Mouse (Mus musculus): Measurements from ENCODE around the gene Rasgef1b. TPM values are rescaled to one million over a fixed set of nuclear protein-coding genes. Genes with fewer than 3 reads are reported as not detected.

The Rasgef1b gene
- polyA plus RNA-seq, 1 experiment from 2014 or later: 25.5 TPM

- Histone ChIP-seq H3K9me3 (ENCODE audit: control insufficient read depth, low read length) (no peaks in the 10 kb centered on the region), H3K4me3 (ENCODE audit: low read depth, low read length) (no peak overlapping the region), H3K9ac (ENCODE audit: low read length) (no peak overlapping the region), H3K27me3 (ENCODE audit: control insufficient read depth, insufficient read depth, low read length) (no peaks in the 10 kb centered on the region), H3K4me1 (replicated peaks; ENCODE audit: control insufficient read depth, insufficient read depth, low read length) (peaks cover 1% of the 10 kb centered on the region; the same call in 1 of the 2 replicates), H3K27ac (ENCODE audit: low read depth, low read length) (no peak overlapping the region), H3K4me2 (ENCODE audit: low read depth, low read length, severe bottlenecking) (no peak overlapping the region), H3K36me3 (ENCODE audit: control insufficient read depth, insufficient read depth, low read length) (no peaks in the 10 kb centered on the region)
- ATAC-seq (replicated peaks; ENCODE audit: low FRiP score) (no peak), DNase-seq (ENCODE audit: low spot score) (no peak)
- WGBS: 84% methylated on average over 8 of the region's 8 CpGs
Measured at GRCm38 (mm10) chr5:99373570-99374151, 355.2 kb downstream of the Rasgef1b start.

GRCm38 (mm10) chr5:99370636-99371035, 358.2 kb downstream of the Rasgef1b start:
- Histone ChIP-seq H3K36me3 (ENCODE audit: control insufficient read depth, insufficient read depth, low read length) (no peaks in the 10 kb centered on the region), H3K4me2 (ENCODE audit: low read depth, low read length, severe bottlenecking) (no peak overlapping the region), H3K4me3 (ENCODE audit: low read depth, low read length) (no peak overlapping the region), H3K9ac (ENCODE audit: low read length) (no peak overlapping the region), H3K27me3 (ENCODE audit: control insufficient read depth, insufficient read depth, low read length) (no peaks in the 10 kb centered on the region), H3K4me1 (replicated peaks; ENCODE audit: control insufficient read depth, insufficient read depth, low read length) (no peaks in the 10 kb centered on the region), H3K9me3 (ENCODE audit: control insufficient read depth, low read length) (no peaks in the 10 kb centered on the region), H3K27ac (ENCODE audit: low read depth, low read length) (no peak overlapping the region)
- ATAC-seq (replicated peaks; ENCODE audit: low FRiP score) (no peak), DNase-seq (ENCODE audit: low spot score) (no peak)
- WGBS: 93% methylated on average over 5 of the region's 5 CpGs

GRCm38 (mm10) chr5:99369256-99369655, 359.6 kb downstream of the Rasgef1b start:
- no peak overlapping the region for H3K4me2 ChIP-seq (ENCODE audit: low read depth, low read length, severe bottlenecking)
- H3K9me3 ChIP-seq (ENCODE audit: control insufficient read depth, low read length): no peaks in the 10 kb centered on the region
- ATAC-seq (replicated peaks; ENCODE audit: low FRiP score): no peak
- no peaks in the 10 kb centered on the region for H3K27me3 ChIP-seq (ENCODE audit: control insufficient read depth, insufficient read depth, low read length)
- no peak overlapping the region for H3K9ac ChIP-seq (ENCODE audit: low read length)
- no peak overlapping the region for H3K4me3 ChIP-seq (ENCODE audit: low read depth, low read length)
- H3K36me3 ChIP-seq (ENCODE audit: control insufficient read depth, insufficient read depth, low read length): no peaks in the 10 kb centered on the region
- no peak for DNase-seq (ENCODE audit: low spot score)
- no peaks in the 10 kb centered on the region for H3K4me1 ChIP-seq (replicated peaks; ENCODE audit: control insufficient read depth, insufficient read depth, low read length)
- 91% methylated on average over 6 of the region's 6 CpGs for WGBS
- no peak overlapping the region for H3K27ac ChIP-seq (ENCODE audit: low read depth, low read length)

GRCm38 (mm10) chr5:99368615-99369014, 360.2 kb downstream of the Rasgef1b start:
- WGBS: 97% methylated on average over 1 of the region's 1 CpGs
- ATAC-seq (replicated peaks; ENCODE audit: low FRiP score) (no peak), DNase-seq (ENCODE audit: low spot score) (no peak)
- Histone ChIP-seq H3K4me2 (ENCODE audit: low read depth, low read length, severe bottlenecking) (no peak overlapping the region), H3K9me3 (ENCODE audit: control insufficient read depth, low read length) (no peaks in the 10 kb centered on the region), H3K9ac (ENCODE audit: low read length) (no peak overlapping the region), H3K27ac (ENCODE audit: low read depth, low read length) (no peak overlapping the region), H3K36me3 (ENCODE audit: control insufficient read depth, insufficient read depth, low read length) (no peaks in the 10 kb centered on the region), H3K4me1 (replicated peaks; ENCODE audit: control insufficient read depth, insufficient read depth, low read length) (no peaks in the 10 kb centered on the region), H3K27me3 (ENCODE audit: control insufficient read depth, insufficient read depth, low read length) (no peaks in the 10 kb centered on the region), H3K4me3 (ENCODE audit: low read depth, low read length) (no peak overlapping the region)

- Histone ChIP-seq H3K9ac (ENCODE audit: low read length) (no peak overlapping the region), H3K4me2 (ENCODE audit: low read depth, low read length, severe bottlenecking) (no peak overlapping the region), H3K27me3 (ENCODE audit: control insufficient read depth, insufficient read depth, low read length) (no peaks in the 10 kb centered on the region), H3K36me3 (ENCODE audit: control insufficient read depth, insufficient read depth, low read length) (no peaks in the 10 kb centered on the region), H3K9me3 (ENCODE audit: control insufficient read depth, low read length) (no peaks in the 10 kb centered on the region), H3K4me3 (ENCODE audit: low read depth, low read length) (no peak overlapping the region), H3K4me1 (replicated peaks; ENCODE audit: control insufficient read depth, insufficient read depth, low read length) (no peaks in the 10 kb centered on the region), H3K27ac (ENCODE audit: low read depth, low read length) (no peak overlapping the region)
- DNase-seq (ENCODE audit: low spot score) (no peak), ATAC-seq (replicated peaks; ENCODE audit: low FRiP score) (no peak)
- 79% methylated on average over 3 of the region's 3 CpGs for WGBS
Measured at GRCm38 (mm10) chr5:99360531-99360930, 368.3 kb downstream of the Rasgef1b start.

- H3K36me3 ChIP-seq (ENCODE audit: control insufficient read depth, insufficient read depth, low read length): no peaks in the 10 kb centered on the region
- H3K4me2 ChIP-seq (ENCODE audit: low read depth, low read length, severe bottlenecking): no peak overlapping the region
- no peaks in the 10 kb centered on the region for H3K9me3 ChIP-seq (ENCODE audit: control insufficient read depth, low read length)
- 89% methylated on average over 5 of the region's 5 CpGs for WGBS
- no peaks in the 10 kb centered on the region for H3K4me1 ChIP-seq (replicated peaks; ENCODE audit: control insufficient read depth, insufficient read depth, low read length)
- no peaks in the 10 kb centered on the region for H3K27me3 ChIP-seq (ENCODE audit: control insufficient read depth, insufficient read depth, low read length)
- H3K4me3 ChIP-seq (ENCODE audit: low read depth, low read length): no peak overlapping the region
- no peak for ATAC-seq (replicated peaks; ENCODE audit: low FRiP score)
- H3K9ac ChIP-seq (ENCODE audit: low read length): no peak overlapping the region
- no peak overlapping the region for H3K27ac ChIP-seq (ENCODE audit: low read depth, low read length)
- no peak for DNase-seq (ENCODE audit: low spot score)
Measured at GRCm38 (mm10) chr5:99359251-99359650, 369.6 kb downstream of the Rasgef1b start.

GRCm38 (mm10) chr5:99354640-99355132, 374.2 kb downstream of the Rasgef1b start:
- ATAC-seq (replicated peaks; ENCODE audit: low FRiP score): no peak
- Histone ChIP-seq H3K4me3 (ENCODE audit: low read depth, low read length) (no peak overlapping the region), H3K36me3 (ENCODE audit: control insufficient read depth, insufficient read depth, low read length) (no peaks in the 10 kb centered on the region), H3K9ac (ENCODE audit: low read length) (no peak overlapping the region), H3K4me1 (replicated peaks; ENCODE audit: control insufficient read depth, insufficient read depth, low read length) (no peaks in the 10 kb centered on the region), H3K27me3 (ENCODE audit: control insufficient read depth, insufficient read depth, low read length) (no peaks in the 10 kb centered on the region), H3K4me2 (ENCODE audit: low read depth, low read length, severe bottlenecking) (no peak overlapping the region), H3K9me3 (ENCODE audit: control insufficient read depth, low read length) (no peaks in the 10 kb centered on the region), H3K27ac (ENCODE audit: low read depth, low read length) (no peak overlapping the region)
- WGBS: 80% methylated on average over 5 of the region's 5 CpGs
- no peak for DNase-seq (ENCODE audit: low spot score)

- ATAC-seq (replicated peaks; ENCODE audit: low FRiP score): no peak
- Histone ChIP-seq H3K4me1 (replicated peaks; ENCODE audit: control insufficient read depth, insufficient read depth, low read length) (no peaks in the 10 kb centered on the region), H3K9ac (ENCODE audit: low read length) (no peak overlapping the region), H3K4me3 (ENCODE audit: low read depth, low read length) (no peak overlapping the region), H3K27ac (ENCODE audit: low read depth, low read length) (no peak overlapping the region), H3K36me3 (ENCODE audit: control insufficient read depth, insufficient read depth, low read length) (no peaks in the 10 kb centered on the region), H3K4me2 (ENCODE audit: low read depth, low read length, severe bottlenecking) (no peak overlapping the region), H3K27me3 (ENCODE audit: control insufficient read depth, insufficient read depth, low read length) (no peaks in the 10 kb centered on the region), H3K9me3 (ENCODE audit: control insufficient read depth, low read length) (no peaks in the 10 kb centered on the region)
- no peak for DNase-seq (ENCODE audit: low spot score)
- WGBS: 44% methylated on average over 4 of the region's 4 CpGs
Measured at GRCm38 (mm10) chr5:99350030-99350429, 378.8 kb downstream of the Rasgef1b start.

- Histone ChIP-seq H3K9ac (ENCODE audit: low read length) (no peak overlapping the region), H3K27me3 (ENCODE audit: control insufficient read depth, insufficient read depth, low read length) (no peaks in the 10 kb centered on the region), H3K4me2 (ENCODE audit: low read depth, low read length, severe bottlenecking) (no peak overlapping the region), H3K4me3 (ENCODE audit: low read depth, low read length) (no peak overlapping the region), H3K36me3 (ENCODE audit: control insufficient read depth, insufficient read depth, low read length) (no peaks in the 10 kb centered on the region), H3K9me3 (ENCODE audit: control insufficient read depth, low read length) (no peaks in the 10 kb centered on the region), H3K4me1 (replicated peaks; ENCODE audit: control insufficient read depth, insufficient read depth, low read length) (no peaks in the 10 kb centered on the region), H3K27ac (ENCODE audit: low read depth, low read length) (no peak overlapping the region)
- DNase-seq (ENCODE audit: low spot score): no peak
- 88% methylated on average over 8 of the region's 8 CpGs for WGBS
- no peak for ATAC-seq (replicated peaks; ENCODE audit: low FRiP score)
Measured at GRCm38 (mm10) chr5:99348257-99348849, 380.5 kb downstream of the Rasgef1b start.
